Mouse (Mus musculus) midbrain, embryonic 14.5 days (tissue): ENCODE data around the gene Frrs1. TPM values are rescaled to one million over a fixed set of nuclear protein-coding genes. Genes with fewer than 3 reads are reported as not detected.

Experiments
- ATAC-seq: fragments of 200-750 bp; cut with Nextera tagmentation; 2 replicates; pipeline ENCODE4 v1.8.0; 2017; ENCODE audit warnings: moderate number of reproducible peaks, moderate library complexity; ENCODE audit not compliant: low FRiP score, low TSS enrichment
- DNase-seq: peaks from one replicate; pipeline ENCODE4 v3.0.0-alpha.2; 2015
- H3K27ac ChIP-seq: fragments of 300-500 bp; sonication (generic); replicated peaks from 2 replicates; pipeline ENCODE4 v1.5.1; 2014; ENCODE audit warnings: mild to moderate bottlenecking, low read depth, low read length, moderate library complexity
- H3K27me3 ChIP-seq: fragments of 300-500 bp; sonication (generic); 2 replicates; pipeline ENCODE4 v1.6.1; 2014; ENCODE audit warnings: low read length, control low read depth, mixed read lengths; ENCODE audit not compliant: control insufficient read depth, insufficient read depth
- H3K36me3 ChIP-seq: fragments of 300-500 bp; sonication (generic); 2 replicates; pipeline ENCODE4 v1.6.1; 2014; ENCODE audit warnings: low read length, control low read depth; ENCODE audit not compliant: control insufficient read depth, insufficient read depth
- H3K4me1 ChIP-seq: fragments of 300-500 bp; sonication (generic); 2 replicates; pipeline ENCODE4 v1.6.1; 2014; ENCODE audit warnings: mild to moderate bottlenecking, antibody characterized with exemption, low read length, control low read depth; ENCODE audit not compliant: control insufficient read depth, insufficient read depth
- H3K4me2 ChIP-seq: fragments of 300-500 bp; sonication (generic); 2 replicates; pipeline ENCODE4 v1.6.1; 2014; ENCODE audit warnings: mild to moderate bottlenecking, low read length, moderate library complexity
- H3K4me3 ChIP-seq: fragments of 300-500 bp; sonication (generic); replicated peaks from 2 replicates; pipeline ENCODE4 v1.5.1; 2014; ENCODE audit warnings: low read depth, low read length
- H3K9ac ChIP-seq: fragments of 300-500 bp; sonication (generic); replicated peaks from 2 replicates; pipeline ENCODE4 v1.6.1; 2014; ENCODE audit warnings: mild to moderate bottlenecking, low read length, moderate library complexity
- H3K9me3 ChIP-seq: fragments of 300-500 bp; sonication (generic); 2 replicates; pipeline ENCODE4 v1.6.1; 2016; ENCODE audit warnings: low read length, control low read depth, mixed read lengths; ENCODE audit not compliant: control insufficient read depth
- WGBS: fragments of 180-500 bp; shearing (Covaris S2); extraction: QIAGEN DNeasy Blood & Tissue Kit; methylation state at CpG from one replicate; pipeline ENCODE4 v1.1.7; 2014; 5-methylcytosine and 5-hydroxymethylcytosine counted together
- polyA plus RNA-seq: library from polyadenylated mRNA; unstranded; fragments of >200 nt; fragmentation: Nextera tagmentation; extraction: Ambion mirVana; gene quantifications from 2 replicates; pipeline ENCODE4 v1.2.1, GENCODE M21; 2014

Gene Frrs1
- polyA plus RNA-seq, 1 experiment from 2014 or later = 5.6 TPM

DNA sequence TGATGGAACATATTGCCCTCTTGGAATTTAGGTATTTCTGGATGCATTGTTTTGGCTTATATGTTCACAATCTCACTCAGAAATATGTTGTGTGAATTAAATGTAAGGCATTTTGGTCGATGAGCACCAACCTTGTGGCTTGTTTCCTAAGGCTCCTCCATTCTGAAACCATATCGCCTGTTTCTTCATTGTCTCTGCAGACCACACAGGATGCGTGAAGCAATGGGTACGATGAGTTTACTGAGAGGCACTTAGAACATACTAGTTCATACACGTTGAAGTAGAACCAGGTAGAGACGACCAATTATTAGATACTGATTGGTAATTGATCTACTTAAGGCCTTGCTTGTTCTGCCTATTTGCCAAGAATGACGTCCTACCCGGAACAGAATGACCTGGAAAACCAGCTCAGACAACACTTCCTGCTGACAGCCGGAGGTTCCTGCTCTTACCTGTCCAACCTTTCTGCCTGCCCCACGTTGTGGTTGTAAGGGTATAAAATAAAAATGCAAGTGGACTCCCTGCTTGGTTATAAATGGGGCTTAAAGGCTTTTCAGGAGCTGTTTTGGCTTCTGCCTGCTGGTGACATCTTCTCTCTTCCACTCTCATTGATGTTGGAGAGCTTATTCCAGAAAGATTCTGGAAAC, 29.9 kb upstream of the Frrs1 start:
- 88% methylated on average over 10 of the region's 10 CpGs for WGBS
- Histone ChIP-seq H3K4me3 (no peak overlapping the region), H3K36me3 (no peaks in the 10 kb centered on the region), H3K27me3 (no peaks in the 10 kb centered on the region), H3K4me2 (no peak overlapping the region), H3K9ac (no peak overlapping the region), H3K4me1 (no peaks in the 10 kb centered on the region), H3K27ac (no peak overlapping the region), H3K9me3 (no peaks in the 10 kb centered on the region)
- ATAC-seq (no peak), DNase-seq (no peak)

DNA sequence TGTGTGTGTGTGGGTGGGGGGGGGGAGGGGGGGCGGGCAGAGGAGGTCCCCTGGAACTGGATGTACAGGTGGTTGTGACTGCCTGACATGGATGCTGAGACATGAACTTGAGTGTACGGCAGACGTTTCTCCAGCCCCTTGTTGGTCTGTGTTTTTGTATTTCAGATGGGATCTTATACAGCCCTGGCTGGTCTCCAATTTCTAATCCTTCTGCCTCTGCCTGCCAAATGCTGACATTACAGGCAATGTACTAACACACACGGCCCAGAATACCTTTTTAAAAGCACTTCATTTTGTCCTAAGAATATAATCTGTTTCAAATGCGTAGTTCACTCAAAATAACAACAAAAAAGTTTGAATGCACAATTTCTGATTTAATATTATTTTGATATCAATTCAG, 27.9 kb upstream of the Frrs1 start:
- Histone ChIP-seq H3K4me1 (no peaks in the 10 kb centered on the region), H3K4me3 (no peak overlapping the region), H3K9ac (no peak overlapping the region), H3K27ac (no peak overlapping the region), H3K9me3 (no peaks in the 10 kb centered on the region), H3K36me3 (no peaks in the 10 kb centered on the region), H3K27me3 (no peaks in the 10 kb centered on the region), H3K4me2 (no peak overlapping the region)
- DNase-seq (peak; percentile 42), ATAC-seq (no peak)
- 77% methylated on average over 5 of the region's 5 CpGs for WGBS

DNA sequence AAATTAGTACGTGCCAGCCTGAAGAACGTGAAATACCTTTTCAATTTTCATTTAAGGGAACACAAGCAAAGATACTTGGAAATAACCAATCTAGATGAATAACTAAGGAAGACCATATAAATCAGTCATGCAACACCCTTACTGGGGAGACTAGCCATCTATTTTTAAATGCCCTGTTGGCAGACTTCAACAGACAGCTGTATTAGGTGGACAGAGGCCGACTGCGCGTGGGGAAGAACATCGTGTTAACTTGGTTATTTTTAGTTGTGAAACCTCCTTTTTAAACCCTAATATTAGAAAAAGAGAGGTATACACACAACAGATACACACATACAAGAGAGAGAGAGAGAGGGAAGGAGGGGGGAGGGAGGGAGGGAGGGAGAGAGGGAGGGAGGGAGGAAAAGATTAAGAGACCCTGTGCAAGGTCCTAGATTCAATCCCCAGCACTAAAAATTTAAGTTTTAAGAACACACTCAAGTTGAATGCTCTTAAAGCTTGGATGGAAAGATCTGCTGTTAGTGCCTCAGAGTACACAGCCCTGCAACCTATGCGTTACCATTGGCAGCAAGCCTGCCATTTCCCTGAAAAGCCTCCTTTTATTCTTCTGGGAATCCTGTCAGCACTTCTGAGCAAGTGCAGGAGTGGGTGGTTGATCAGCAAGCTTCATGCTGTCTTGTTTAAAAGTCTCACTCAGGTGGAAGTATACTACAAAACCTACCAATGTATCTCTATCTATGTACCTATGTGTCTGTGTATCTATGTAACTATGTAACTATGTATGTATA, 26.5 kb upstream of the Frrs1 start:
- no peaks in the 10 kb centered on the region for H3K27me3 ChIP-seq
- H3K27ac ChIP-seq = no peak overlapping the region
- DNase-seq (no peak), ATAC-seq (no peak)
- H3K36me3 ChIP-seq = no peaks in the 10 kb centered on the region
- WGBS = 96% methylated on average over 7 of the region's 7 CpGs
- no peak overlapping the region for H3K9ac ChIP-seq
- no peaks in the 10 kb centered on the region for H3K4me1 ChIP-seq
- H3K4me2 ChIP-seq = no peak overlapping the region
- H3K4me3 ChIP-seq = no peak overlapping the region
- H3K9me3 ChIP-seq = no peaks in the 10 kb centered on the region

DNA sequence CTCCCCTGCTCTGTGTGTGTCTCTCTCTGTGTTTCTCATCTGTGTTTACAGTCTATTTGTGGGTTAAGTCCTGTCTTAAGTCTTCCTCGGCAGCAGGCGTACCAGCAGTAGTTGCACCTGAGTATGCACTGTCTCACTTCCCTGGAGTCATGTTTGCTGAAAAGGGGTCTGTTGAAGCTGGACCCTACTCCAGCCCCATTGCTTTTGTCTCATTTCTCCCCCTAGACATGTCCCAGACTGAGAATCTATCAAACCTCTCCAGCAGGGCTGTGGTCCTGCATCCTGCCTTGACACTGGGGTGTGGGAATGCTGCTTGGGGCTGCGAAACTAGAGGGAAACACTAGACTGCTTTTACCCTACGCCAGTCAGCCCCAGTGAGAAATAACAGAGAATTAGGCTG, 25.8 kb upstream of the Frrs1 start:
- H3K36me3 ChIP-seq = no peaks in the 10 kb centered on the region
- 81% methylated on average over 4 of the region's 4 CpGs for WGBS
- no peaks in the 10 kb centered on the region for H3K27me3 ChIP-seq
- H3K4me3 ChIP-seq = no peak overlapping the region
- ATAC-seq (no peak), DNase-seq (no peak)
- H3K4me1 ChIP-seq = no peaks in the 10 kb centered on the region
- H3K4me2 ChIP-seq = no peak overlapping the region
- no peaks in the 10 kb centered on the region for H3K9me3 ChIP-seq
- H3K27ac ChIP-seq = no peak overlapping the region
- H3K9ac ChIP-seq = no peak overlapping the region

DNA sequence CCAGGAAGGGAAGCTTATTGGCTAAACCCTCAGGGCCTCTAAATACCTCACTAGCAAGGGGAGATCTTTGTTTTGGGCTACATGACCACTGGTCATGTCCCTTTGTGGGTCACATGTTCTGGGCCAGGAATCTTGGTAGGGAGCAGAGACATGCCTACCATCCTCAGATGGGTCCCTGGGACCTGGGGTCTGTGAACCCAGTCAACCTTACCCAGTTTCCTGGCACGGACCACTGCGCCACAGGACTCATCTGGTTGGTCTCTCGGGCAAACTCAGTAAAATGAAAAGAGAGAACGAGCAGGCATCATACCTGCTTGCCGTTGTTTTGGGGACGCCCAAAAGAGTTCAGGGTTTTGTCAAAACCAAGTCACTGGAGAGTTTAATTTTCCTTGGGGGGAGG, 25.0 kb upstream of the Frrs1 start:
- Histone ChIP-seq H3K4me2 (no peak overlapping the region), H3K4me1 (no peaks in the 10 kb centered on the region), H3K9ac (no peak overlapping the region), H3K4me3 (no peak overlapping the region), H3K27ac (no peak overlapping the region), H3K9me3 (no peaks in the 10 kb centered on the region), H3K27me3 (no peaks in the 10 kb centered on the region), H3K36me3 (no peaks in the 10 kb centered on the region)
- no peak for ATAC-seq
- WGBS = 94% methylated on average over 6 of the region's 6 CpGs
- no peak for DNase-seq

DNA sequence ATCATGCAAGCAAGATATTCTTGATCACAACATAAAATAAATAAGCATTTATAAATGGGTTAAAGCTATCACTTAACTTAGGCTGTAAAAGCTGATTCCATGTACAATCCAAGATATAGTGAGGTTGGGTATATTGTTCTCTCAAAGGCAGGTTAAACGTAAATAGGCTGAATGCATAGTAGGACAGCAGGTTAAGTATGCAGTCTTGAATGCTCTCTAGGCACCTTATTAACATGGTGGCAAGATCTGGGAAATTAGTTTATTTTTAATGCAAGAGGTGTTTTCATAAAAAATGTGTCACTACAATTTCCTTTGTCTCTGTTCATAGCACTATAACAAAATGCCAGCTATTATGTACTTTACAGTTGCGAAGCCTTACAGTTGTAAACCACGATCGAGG, 23.9 kb upstream of the Frrs1 start:
- no peak overlapping the region; the same call in 1 of the 2 replicates for H3K9ac ChIP-seq

DNA sequence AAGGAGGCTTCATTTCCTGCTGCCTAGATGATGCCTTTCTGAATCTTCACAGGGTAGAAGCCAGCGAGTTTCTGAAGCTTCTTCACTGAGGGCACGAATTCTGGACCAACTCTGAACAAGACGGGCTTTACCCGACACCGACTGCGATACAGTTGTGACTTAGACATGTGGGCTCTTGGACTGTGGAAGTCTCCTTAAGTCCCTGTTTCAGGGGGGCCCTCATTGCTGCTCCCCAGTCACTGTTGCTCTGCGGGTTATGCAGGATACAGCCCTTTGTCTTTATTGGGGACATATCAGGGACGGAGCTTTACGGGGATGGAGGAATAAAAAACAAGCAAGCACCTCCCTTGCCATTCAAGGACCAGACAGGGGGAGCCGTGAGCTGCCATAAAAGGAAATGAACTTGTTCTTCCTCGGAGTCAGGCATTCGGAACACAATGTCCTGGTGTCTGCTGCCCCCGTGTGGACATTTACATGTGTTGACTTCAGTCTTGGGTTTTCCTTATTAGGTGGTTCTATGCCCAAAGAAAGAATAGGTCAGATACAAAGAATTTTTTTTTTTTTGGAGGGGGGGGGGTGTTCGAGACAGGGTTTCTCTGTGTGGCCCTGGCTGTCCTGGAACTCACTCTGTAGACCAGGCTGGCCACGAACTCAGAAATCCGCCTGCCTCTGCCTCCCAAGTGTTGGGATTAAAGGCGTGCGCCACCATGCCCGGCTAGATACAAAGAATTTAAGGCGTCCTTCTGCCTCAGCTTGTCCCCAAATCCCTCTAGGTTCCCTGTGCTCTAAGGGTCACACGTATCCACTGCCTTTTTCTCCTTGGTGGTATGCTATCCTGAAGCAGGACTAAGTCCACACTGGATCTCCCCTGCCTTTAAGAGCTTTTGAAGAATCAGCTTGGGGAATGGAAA, 23.2 kb upstream of the Frrs1 start:
- peak overlapping the region; percentile 41; the same call in 1 of the 2 replicates for H3K27ac ChIP-seq
- H3K4me3 ChIP-seq = peak overlapping the region; percentile 35
- H3K4me2 ChIP-seq = peak overlapping the region; percentile 74
- DNase-seq (peak; percentile 97), ATAC-seq (peak; percentile 85)
- no peaks in the 10 kb centered on the region for H3K27me3 ChIP-seq
- no peaks in the 10 kb centered on the region for H3K36me3 ChIP-seq
- no peaks in the 10 kb centered on the region for H3K4me1 ChIP-seq
- no peaks in the 10 kb centered on the region for H3K9me3 ChIP-seq
- 25% methylated on average over 21 of the region's 21 CpGs for WGBS
- peak overlapping the region; percentile 49 for H3K9ac ChIP-seq

More for the DNA sequence above, 23.9 kb upstream of the Frrs1 start:
- H3K9me3 ChIP-seq = no peaks in the 10 kb centered on the region
- no peak overlapping the region for H3K27ac ChIP-seq
- no peaks in the 10 kb centered on the region for H3K27me3 ChIP-seq
- DNase-seq (no peak), ATAC-seq (peak; percentile 34; the same call in 1 of the 2 replicates)
- WGBS = 81% methylated on average over 4 of the region's 4 CpGs
- no peaks in the 10 kb centered on the region for H3K36me3 ChIP-seq
- peak overlapping the region; percentile 74 for H3K4me2 ChIP-seq
- H3K4me1 ChIP-seq = no peaks in the 10 kb centered on the region
- H3K4me3 ChIP-seq = peak overlapping the region; percentile 35

DNA sequence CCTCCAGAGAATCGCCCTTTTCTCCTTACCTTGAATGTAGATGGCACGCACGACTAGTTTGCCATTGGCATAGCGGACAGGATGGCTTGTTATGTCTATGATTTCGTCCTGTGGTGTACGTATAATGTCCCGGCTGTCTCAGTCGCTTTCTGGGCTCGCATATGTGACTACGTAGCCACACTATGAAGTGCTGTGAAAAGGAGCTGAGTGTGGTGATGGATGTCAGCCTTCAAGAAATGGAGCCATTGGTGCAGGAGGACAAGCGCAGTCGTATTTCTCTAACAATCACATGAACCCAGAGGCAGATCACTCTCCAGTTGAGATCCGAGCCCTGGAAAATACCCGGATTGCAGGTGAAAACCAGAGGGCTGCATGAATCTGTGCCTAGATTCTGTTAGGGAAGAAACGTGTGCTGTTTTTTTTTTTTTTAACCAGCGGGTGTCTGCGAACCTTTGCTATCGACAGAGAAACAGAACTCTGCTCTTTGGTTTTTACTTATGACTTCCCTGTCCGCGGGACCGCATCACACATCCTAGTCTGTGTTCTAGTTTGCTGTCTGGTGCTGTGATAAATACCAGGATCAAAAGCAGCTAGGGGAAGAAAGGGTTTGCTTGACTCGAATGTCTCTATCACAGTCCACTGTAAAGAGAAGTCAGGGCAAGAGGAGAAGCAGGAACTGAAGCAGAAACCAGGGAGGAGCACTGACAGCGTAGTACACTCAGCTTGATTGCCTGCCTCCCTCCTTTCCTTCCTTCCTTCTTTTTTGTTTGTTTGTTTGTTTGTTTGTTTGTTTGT, 22.4 kb upstream of the Frrs1 start:
- H3K27me3 ChIP-seq = no peaks in the 10 kb centered on the region
- no peak overlapping the region for H3K9ac ChIP-seq
- no peak for DNase-seq
- no peaks in the 10 kb centered on the region for H3K9me3 ChIP-seq
- H3K4me3 ChIP-seq = no peak overlapping the region
- no peak overlapping the region for H3K4me2 ChIP-seq
- WGBS = 85% methylated on average over 23 of the region's 23 CpGs
- H3K4me1 ChIP-seq = no peaks in the 10 kb centered on the region
- no peak overlapping the region for H3K27ac ChIP-seq
- no peak for ATAC-seq
- H3K36me3 ChIP-seq = no peaks in the 10 kb centered on the region
